Mouse (Mus musculus) forebrain, embryonic 12.5 days (tissue): ENCODE data around the gene Gm10799. TPM values are rescaled to one million over a fixed set of nuclear protein-coding genes. Genes with fewer than 3 reads are reported as not detected.
"Not testable (repeated sequence)": the region's sequence is repeated elsewhere in the genome, so short reads cannot be mapped to it uniquely, and the experiment has no call there.

Experiments used
- ATAC-seq: fragments of 200-750 bp; cut with Nextera tagmentation; 2 replicates; pipeline ENCODE4 v1.8.0; 2017; ENCODE audit warnings: moderate TSS enrichment; ENCODE audit not compliant: low FRiP score
- H3K27ac ChIP-seq: fragments of 300-500 bp; sonication (generic); 2 replicates; pipeline ENCODE4 v1.5.1; 2016; ENCODE audit warnings: mild to moderate bottlenecking
- H3K27me3 ChIP-seq: fragments of 300-500 bp; sonication (generic); 2 replicates; pipeline ENCODE4 v1.6.1; 2016; ENCODE audit warnings: mild to moderate bottlenecking
- H3K36me3 ChIP-seq: fragments of 300-500 bp; sonication (generic); replicated peaks from 2 replicates; pipeline ENCODE4 v1.6.1; 2016; ENCODE audit warnings: mild to moderate bottlenecking
- H3K4me1 ChIP-seq: fragments of 300-500 bp; sonication (generic); 2 replicates; pipeline ENCODE4 v1.6.1; 2016
- H3K4me2 ChIP-seq: fragments of 300-500 bp; sonication (generic); 2 replicates; pipeline ENCODE4 v1.6.1; 2016; ENCODE audit warnings: mild to moderate bottlenecking, moderate library complexity
- H3K4me3 ChIP-seq: fragments of 300-500 bp; sonication (generic); replicated peaks from 2 replicates; pipeline ENCODE4 v1.5.1; 2016; ENCODE audit warnings: mild to moderate bottlenecking
- H3K9ac ChIP-seq: fragments of 300-500 bp; sonication (generic); 2 replicates; pipeline ENCODE4 v1.6.1; 2016; ENCODE audit warnings: mild to moderate bottlenecking
- H3K9me3 ChIP-seq: fragments of 300-500 bp; sonication (generic); 2 replicates; pipeline ENCODE4 v1.6.1; 2016
- WGBS: fragments of 180-500 bp; shearing (Covaris S2); methylation state at CpG from one replicate; pipeline ENCODE4 v1.1.7; 2016; 5-methylcytosine and 5-hydroxymethylcytosine counted together
- polyA plus RNA-seq: library from polyadenylated mRNA; unstranded; fragments of >200 nt; fragmentation: Nextera tagmentation; extraction: Ambion mirVana; gene quantifications from 2 replicates; pipeline ENCODE4 v1.2.1, GENCODE M21; 2016

The Gm10799 gene
- not detected in 2 replicates for polyA plus RNA-seq

DNA sequence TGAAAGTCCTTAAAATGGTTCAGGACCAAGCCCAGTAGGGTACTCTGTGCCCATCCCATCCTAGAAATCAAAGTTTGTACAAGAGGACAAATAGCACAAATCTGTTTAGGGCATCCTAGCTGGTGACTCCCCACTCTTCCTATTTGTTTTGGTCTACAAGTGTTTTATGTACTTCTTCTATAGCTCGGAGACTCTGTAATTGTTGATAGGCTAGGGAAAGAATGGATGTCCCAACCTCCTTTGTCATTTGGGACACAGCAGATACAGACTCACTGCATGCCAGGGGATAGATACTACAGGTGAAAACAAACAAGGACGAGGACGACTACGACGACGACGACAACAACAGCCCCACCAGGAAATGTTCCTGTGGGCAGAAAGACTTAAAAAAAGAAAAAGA, at the start of gene Gm10799:
Gene Gm10799, minus strand, starts transcription at position 101 of the 400 bp plus-strand sequence.
- not testable (repeated sequence) for H3K27ac ChIP-seq, H3K4me1 ChIP-seq
- WGBS = 91% methylated on average over 7 of the region's 7 CpGs

GRCm38 (mm10) chr2:104117173-104117572, 48.8 kb upstream of the Gm10799 start:
- H3K27me3 ChIP-seq, H3K4me1 ChIP-seq, H3K4me3 ChIP-seq, H3K9ac ChIP-seq, H3K36me3 ChIP-seq, ATAC-seq, H3K9me3 ChIP-seq, H3K4me2 ChIP-seq, H3K27ac ChIP-seq: not testable (repeated sequence)

More for the DNA sequence above, at the start of gene Gm10799:
- H3K9me3 ChIP-seq, H3K9ac ChIP-seq, H3K36me3 ChIP-seq, H3K27me3 ChIP-seq, ATAC-seq, H3K4me3 ChIP-seq, H3K4me2 ChIP-seq: not testable (repeated sequence)

DNA sequence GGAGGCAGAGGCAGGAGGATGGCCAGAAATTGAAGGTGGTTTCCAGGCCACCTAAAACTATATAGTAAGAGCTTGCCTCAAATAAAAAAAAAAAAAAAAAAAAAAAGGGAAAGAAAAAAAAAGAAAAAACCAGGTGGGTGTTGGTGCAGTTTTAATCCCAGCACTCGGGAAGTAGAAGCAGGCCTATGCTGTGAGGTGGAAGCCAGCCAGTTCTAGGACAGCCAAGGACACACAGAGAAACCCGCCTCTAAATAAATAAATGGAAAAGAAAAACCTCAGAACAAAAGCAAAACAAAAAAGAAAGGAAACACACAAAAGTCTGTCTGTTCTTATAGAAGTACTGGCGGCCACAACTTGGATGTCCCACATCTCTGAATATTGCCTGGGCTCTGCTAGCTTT, 46.5 kb upstream of the Gm10799 start:
- Histone ChIP-seq H3K4me2 (no peak overlapping the region), H3K4me1 (no peaks in the 10 kb centered on the region), H3K4me3 (no peak overlapping the region), H3K27me3 (no peaks in the 10 kb centered on the region), H3K9me3 (no peaks in the 10 kb centered on the region), H3K27ac (no peak overlapping the region), H3K36me3 (no peaks in the 10 kb centered on the region), H3K9ac (no peak overlapping the region)
- WGBS = 89% methylated on average over 3 of the region's 3 CpGs
- no peak for ATAC-seq

GRCm38 (mm10) chr2:104113563-104113962, 45.2 kb upstream of the Gm10799 start:
- ATAC-seq, H3K4me3 ChIP-seq, H3K9me3 ChIP-seq, H3K4me1 ChIP-seq, H3K36me3 ChIP-seq, H3K27ac ChIP-seq, H3K4me2 ChIP-seq, H3K9ac ChIP-seq, H3K27me3 ChIP-seq: not testable (repeated sequence)

- H3K36me3 ChIP-seq, H3K9ac ChIP-seq, H3K4me2 ChIP-seq, H3K4me3 ChIP-seq, H3K27me3 ChIP-seq, H3K4me1 ChIP-seq, ATAC-seq, H3K27ac ChIP-seq, H3K9me3 ChIP-seq: not testable (repeated sequence)
- 80% methylated on average over 1 of the region's 1 CpGs for WGBS
Measured at GRCm38 (mm10) chr2:104111170-104111797, 42.9 kb upstream of the Gm10799 start.

DNA sequence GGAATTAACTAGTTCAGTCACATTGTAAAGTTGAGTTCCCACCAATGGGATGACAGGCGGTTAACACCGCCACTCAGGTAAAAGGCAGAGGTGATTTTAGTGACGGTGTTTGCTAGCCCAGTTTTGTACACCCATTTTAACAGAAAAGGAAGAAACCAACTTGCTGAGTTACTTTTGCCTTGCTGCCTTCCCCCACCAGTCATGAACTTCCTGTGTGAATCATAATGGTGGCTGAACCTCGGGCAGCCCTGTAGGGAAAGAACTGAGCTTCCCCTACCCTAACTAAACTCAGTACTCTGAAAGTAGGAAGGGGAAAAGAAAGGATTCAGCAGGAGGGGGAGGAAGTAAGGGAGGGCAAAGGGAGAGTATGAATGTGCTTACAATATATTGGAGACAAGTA, 41.7 kb upstream of the Gm10799 start:
- Histone ChIP-seq H3K27me3 (no peaks in the 10 kb centered on the region), H3K36me3 (no peaks in the 10 kb centered on the region), H3K9ac (no peak overlapping the region), H3K9me3 (no peaks in the 10 kb centered on the region), H3K4me2 (no peak overlapping the region), H3K27ac (no peak overlapping the region), H3K4me1 (no peaks in the 10 kb centered on the region), H3K4me3 (no peak overlapping the region)
- 89% methylated on average over 4 of the region's 4 CpGs for WGBS
- ATAC-seq = no peak

DNA sequence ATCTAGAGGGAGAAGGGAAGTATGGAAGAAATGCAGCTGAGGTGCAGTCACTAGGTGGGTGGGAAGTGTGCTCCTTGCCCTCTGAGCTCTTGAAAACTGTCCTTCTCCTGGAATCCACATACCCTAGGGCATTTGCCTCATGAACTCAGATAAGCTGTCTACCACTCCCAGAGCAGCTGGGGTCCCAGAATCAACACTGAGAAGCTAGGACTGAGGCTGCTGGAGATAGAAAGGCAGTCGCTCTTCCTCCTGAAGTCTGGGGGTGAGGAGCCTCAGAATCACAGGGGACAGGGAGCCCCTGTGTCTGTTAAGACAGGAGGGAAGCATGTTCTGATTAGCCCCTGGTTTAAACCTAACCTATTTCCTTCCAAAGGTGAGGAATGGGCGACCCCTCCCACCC, 41.2 kb upstream of the Gm10799 start:
- WGBS = 72% methylated on average over 2 of the region's 2 CpGs

GRCm38 (mm10) chr2:104109021-104109420, 40.7 kb upstream of the Gm10799 start:
- H3K9ac ChIP-seq, H3K36me3 ChIP-seq, H3K4me3 ChIP-seq, H3K4me2 ChIP-seq, H3K4me1 ChIP-seq, H3K27me3 ChIP-seq, H3K9me3 ChIP-seq, H3K27ac ChIP-seq, ATAC-seq: not testable (repeated sequence)
- 93% methylated on average over 2 of the region's 2 CpGs for WGBS

More for the DNA sequence above, 41.2 kb upstream of the Gm10799 start:
- no peaks in the 10 kb centered on the region for H3K9me3 ChIP-seq
- H3K4me2 ChIP-seq = no peak overlapping the region
- no peak overlapping the region for H3K27ac ChIP-seq
- H3K27me3 ChIP-seq = no peaks in the 10 kb centered on the region
- H3K4me1 ChIP-seq = no peaks in the 10 kb centered on the region
- no peaks in the 10 kb centered on the region for H3K36me3 ChIP-seq
- no peak for ATAC-seq
- no peak overlapping the region for H3K4me3 ChIP-seq
- no peak overlapping the region for H3K9ac ChIP-seq

- Histone ChIP-seq H3K9ac (no peak overlapping the region), H3K27ac (no peak overlapping the region), H3K4me2 (no peak overlapping the region), H3K4me1 (no peaks in the 10 kb centered on the region), H3K9me3 (no peaks in the 10 kb centered on the region), H3K36me3 (no peaks in the 10 kb centered on the region), H3K27me3 (0 out of 2 replicates have a peak, but pooled peaks cover 3% of the 10 kb centered on the region), H3K4me3 (no peak overlapping the region)
- ATAC-seq = no peak
- WGBS = 91% methylated on average over 6 of the region's 6 CpGs
Measured at GRCm38 (mm10) chr2:104104800-104105199, 36.5 kb upstream of the Gm10799 start.

GRCm38 (mm10) chr2:104099946-104100345, 31.6 kb upstream of the Gm10799 start:
- no peak overlapping the region for H3K9ac ChIP-seq
- no peaks in the 10 kb centered on the region for H3K36me3 ChIP-seq
- no peak overlapping the region for H3K4me3 ChIP-seq
- H3K4me2 ChIP-seq = no peak overlapping the region
- H3K27ac ChIP-seq = no peak overlapping the region
- WGBS = 18% methylated on average over 1 of the region's 1 CpGs
- ATAC-seq = no peak
- H3K27me3 ChIP-seq = 0 out of 2 replicates have a peak, but pooled peaks cover 3% of the 10 kb centered on the region
- no peaks in the 10 kb centered on the region for H3K9me3 ChIP-seq
- H3K4me1 ChIP-seq = peaks cover 14% of the 10 kb centered on the region

GRCm38 (mm10) chr2:104099231-104099585, 30.9 kb upstream of the Gm10799 start:
- peaks cover 14% of the 10 kb centered on the region for H3K4me1 ChIP-seq
- no peaks in the 10 kb centered on the region for H3K9me3 ChIP-seq
- WGBS = 96% methylated on average over 2 of the region's 2 CpGs
- no peak overlapping the region for H3K4me2 ChIP-seq
- H3K9ac ChIP-seq = no peak overlapping the region
- ATAC-seq = no peak
- 0 out of 2 replicates have a peak, but pooled peaks cover 3% of the 10 kb centered on the region for H3K27me3 ChIP-seq
- H3K4me3 ChIP-seq = no peak overlapping the region
- no peak overlapping the region for H3K27ac ChIP-seq
- no peaks in the 10 kb centered on the region for H3K36me3 ChIP-seq

GRCm38 (mm10) chr2:104098529-104099230, 30.3 kb upstream of the Gm10799 start:
- Histone ChIP-seq H3K27me3 (0 out of 2 replicates have a peak, but pooled peaks cover 3% of the 10 kb centered on the region), H3K9me3 (no peaks in the 10 kb centered on the region), H3K36me3 (no peaks in the 10 kb centered on the region), H3K4me2 (no peak overlapping the region), H3K9ac (no peak overlapping the region), H3K4me1 (peaks cover 14% of the 10 kb centered on the region), H3K4me3 (no peak overlapping the region), H3K27ac (no peak overlapping the region)
- WGBS = 49% methylated on average over 3 of the region's 3 CpGs
- ATAC-seq = no peak

DNA sequence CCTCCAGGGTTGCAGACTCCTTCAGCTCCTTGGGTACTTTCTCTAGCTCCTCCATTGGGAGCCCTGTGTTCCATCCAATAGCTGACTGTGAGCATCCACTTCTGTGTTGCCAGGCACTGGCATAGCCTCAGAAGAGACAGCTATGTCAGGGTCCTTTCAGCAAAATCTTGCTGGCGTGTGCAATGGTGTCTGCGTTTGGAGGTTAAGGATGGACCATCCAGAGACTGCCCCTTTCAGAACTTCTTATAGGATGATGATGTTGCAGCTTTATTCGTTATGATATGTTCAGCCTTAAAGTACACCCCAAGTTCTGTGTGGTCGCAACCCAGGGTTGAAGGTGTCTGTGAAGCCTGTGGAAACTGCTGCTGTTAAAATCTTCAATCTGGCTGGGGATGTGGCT, 29.0 kb upstream of the Gm10799 start:
- H3K4me1 ChIP-seq = peaks cover 14% of the 10 kb centered on the region
- not testable (repeated sequence) for H3K9me3 ChIP-seq, H3K4me2 ChIP-seq, ATAC-seq, H3K9ac ChIP-seq, H3K27me3 ChIP-seq, H3K27ac ChIP-seq, H3K4me3 ChIP-seq, H3K36me3 ChIP-seq
- 94% methylated on average over 4 of the region's 4 CpGs for WGBS
